Mouse (Mus musculus) left cerebral cortex, postnatal 25 days (tissue): ENCODE results near the gene Fgf8. TPM values are rescaled to one million over a fixed set of nuclear protein-coding genes. Genes with fewer than 3 reads are reported as not detected.

Experiments used
- total RNA-seq, 2 experiments: library from RNA; stranded (reverse); gene quantifications; 2 replicates each; pipeline ENCODE4 v1.2.3; 2021

The Fgf8 gene
- total RNA-seq, 2 experiments from 2014 or later = not detected

Other genes with a start within 250 kb of the Fgf8 start
- 1 to 10 TPM; 8.6 to 8.7 TPM for gene Poll, start 182.4 kb downstream of the Fgf8 start, total RNA-seq
- 10 to 100 TPM; 70.4 to 71.2 TPM for gene Gm17018, start 182.3 kb downstream of the Fgf8 start, total RNA-seq
- gene Fbxw4, start 82.6 kb downstream of the Fgf8 start, total RNA-seq = 10 to 100 TPM; 32.9 to 33.5 TPM
- gene Npm3, start 6.7 kb upstream of the Fgf8 start, total RNA-seq = 1 to 10 TPM; 7.1 to 7.4 TPM
- gene Mgea5, start 40.9 kb upstream of the Fgf8 start, total RNA-seq = 100 to 1,000 TPM; 159 to 160 TPM
- 100 to 1,000 TPM; 141 to 165 TPM for gene Kcnip2, start 73.1 kb upstream of the Fgf8 start, total RNA-seq